Mouse (Mus musculus) left cerebral cortex, adult 18-20 months (tissue): ENCODE results near the gene Efs. TPM values are rescaled to one million over a fixed set of nuclear protein-coding genes. Genes with fewer than 3 reads are reported as not detected.
"Not testable (repeated sequence)": the region's sequence is repeated elsewhere in the genome, so short reads cannot be mapped to it uniquely, and the experiment has no call there.

Experiments used
- DNase-seq, 2 experiments: peaks; one replicate each; pipeline ENCODE4 v3.0.0; 2021 to 2022; ENCODE audit warnings: low spot score in 2 of 2, mixed read lengths in 1 of 2
- total RNA-seq, 2 experiments: library from RNA; stranded (reverse); gene quantifications; 2 replicates each; pipeline ENCODE4 v1.2.3; 2021

Efs gene
- total RNA-seq, 2 experiments from 2014 or later = 8.4 to 8.6 TPM

DNA sequence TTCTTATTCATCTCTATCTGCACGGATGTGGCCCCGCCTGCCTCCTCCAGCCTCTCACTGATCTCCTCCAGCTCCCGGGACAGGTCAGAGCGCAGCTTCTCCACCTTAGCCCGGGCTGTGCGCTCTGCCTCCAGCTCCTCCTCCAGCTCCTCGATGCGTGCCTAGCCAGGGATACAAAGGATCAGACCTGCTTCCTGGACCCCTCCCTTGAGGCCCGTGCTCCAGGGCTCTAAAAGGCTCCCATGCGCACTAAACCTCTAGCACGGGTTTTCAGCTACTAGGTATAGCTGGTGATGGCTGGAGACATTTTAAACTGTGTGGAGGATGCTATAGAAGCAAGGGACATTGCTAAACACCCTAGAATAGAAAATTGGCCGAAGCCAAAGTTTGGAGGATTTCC lies 24.6 kb upstream of the Efs start:
- no peak for DNase-seq

DNA sequence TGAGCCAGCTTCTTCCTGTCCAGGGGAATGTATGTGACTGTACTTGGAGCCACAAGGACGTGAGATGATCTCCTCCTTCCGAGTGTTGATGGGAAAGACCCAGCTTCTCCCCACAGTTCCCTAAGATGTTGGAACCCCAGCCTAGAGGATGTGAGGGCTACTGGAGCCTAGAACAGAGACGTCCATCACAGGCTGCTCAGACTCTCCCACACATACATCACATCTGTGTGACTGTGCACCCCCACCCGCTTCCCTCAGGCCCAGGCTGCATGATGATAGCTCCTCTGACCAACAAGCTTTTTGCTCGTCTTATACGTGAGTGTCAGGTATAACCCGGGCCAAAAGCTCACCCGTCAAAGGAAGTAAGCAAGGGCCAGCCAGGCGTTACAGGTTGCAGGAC lies 22.9 kb upstream of the Efs start:
- DNase-seq = no peak

DNA sequence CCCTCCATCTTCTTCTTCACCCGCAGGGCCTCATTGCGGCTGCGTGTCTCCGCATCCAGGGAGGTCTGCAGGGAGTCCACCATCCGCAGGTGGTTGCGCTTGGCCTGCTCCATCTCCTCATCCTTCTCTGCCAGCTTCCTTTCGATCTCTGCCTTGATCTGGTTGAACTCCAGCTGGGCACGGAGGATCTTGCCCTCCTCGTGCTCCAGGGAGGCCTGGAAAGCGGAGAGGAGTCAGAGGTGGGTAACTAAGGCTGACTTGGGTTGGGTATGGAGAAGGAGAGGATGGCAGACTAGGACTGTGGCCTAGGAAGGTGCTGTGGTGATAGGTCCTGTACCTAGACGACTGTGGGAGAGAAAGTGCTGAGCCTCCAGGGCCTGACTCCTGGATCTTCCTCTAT lies 21.1 kb upstream of the Efs start:
- not testable (repeated sequence) for DNase-seq

DNA sequence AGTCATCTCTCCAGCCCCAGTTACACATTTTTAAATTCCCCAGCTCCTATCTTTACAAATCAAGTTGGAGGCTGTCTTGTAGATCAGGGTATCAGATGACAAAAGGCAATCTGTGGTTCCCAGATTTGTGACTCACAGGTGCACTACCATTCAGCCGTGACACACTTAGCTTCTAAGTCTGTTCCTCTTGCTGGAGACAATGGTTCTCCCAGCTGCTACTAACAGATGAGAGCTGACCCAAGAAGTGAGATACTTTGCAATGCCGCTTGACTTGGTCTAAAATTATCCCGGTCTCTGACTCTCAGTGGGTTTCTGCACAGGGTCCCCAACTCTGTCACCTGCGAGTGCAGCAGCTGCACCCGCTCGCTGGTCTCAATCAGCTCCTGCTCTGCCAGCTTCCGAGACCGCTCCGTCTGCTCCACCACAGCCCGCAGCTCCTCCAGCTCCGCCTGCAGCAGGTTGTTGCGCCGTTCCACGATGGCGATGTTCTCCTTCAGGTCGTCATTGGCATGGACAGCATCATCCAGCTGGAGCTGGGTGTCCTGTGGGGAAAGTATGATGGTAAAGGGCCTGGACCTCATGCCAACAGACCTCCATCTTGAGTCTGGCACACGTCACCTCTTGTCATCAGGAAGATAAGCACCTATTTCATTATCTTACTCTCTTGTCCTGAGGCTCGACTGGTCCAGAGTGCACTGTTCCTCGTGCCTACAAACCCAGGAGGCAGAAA lies 20.2 kb upstream of the Efs start:
- DNase-seq = no peak

DNA sequence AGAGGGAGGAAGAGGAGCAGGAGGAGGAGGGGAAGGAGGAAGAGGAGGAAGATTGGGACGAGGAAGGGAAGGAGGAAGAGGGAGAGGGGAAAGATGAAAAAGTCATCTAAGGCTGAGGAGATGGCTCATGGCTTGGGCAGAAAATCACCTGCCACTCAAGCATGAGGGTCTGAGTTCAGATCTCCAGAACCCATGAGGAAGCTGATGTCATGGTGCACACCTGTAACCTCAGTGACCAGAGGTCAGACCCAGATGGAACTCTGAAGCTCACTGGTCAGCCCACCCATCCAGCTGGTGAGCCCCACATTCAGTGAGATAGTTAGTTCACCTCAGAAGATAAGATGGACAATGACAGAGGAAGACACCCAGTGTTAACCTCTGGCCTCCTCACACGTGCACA lies 19.0 kb upstream of the Efs start:
- no peak for DNase-seq

DNA sequence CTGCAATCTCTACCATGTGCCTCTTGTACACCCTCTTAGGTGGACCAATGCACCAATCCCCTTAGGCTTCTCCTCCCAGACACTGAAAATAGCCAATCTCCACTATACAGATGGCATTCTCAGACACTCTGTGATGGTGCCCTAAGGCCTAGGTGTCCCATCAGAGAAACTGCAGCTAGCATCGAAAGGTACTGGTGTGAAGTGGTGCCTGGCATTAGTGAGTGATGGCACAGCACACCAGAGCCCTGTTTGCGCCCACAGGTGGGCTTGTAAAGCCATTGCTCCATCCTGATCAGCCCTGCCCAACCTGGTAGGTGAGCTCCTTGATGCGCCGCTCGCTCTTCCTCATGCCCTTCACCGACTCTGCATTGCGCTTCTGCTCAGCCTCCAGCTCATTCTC lies 18.0 kb upstream of the Efs start:
- DNase-seq = no peak

DNA sequence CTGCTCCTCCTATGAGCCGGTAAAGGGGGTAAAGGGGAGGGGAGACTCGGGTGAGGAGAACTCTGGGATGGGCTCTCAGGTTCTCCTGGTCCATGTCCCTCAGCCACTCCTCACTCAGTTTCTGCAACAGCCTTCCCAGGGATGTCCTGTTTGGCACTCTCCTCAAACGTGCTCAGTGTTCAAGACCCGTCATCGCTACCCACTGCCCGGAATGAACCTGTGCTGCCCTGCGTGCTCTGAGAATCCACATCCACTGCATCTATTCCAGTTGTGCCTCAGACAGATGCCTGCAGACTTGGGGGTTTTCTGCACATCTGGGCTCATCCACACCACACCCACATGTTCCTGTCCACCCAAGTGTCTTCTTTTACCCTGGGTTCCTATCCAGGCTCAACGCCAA lies 16.6 kb upstream of the Efs start:
- no peak for DNase-seq

DNA sequence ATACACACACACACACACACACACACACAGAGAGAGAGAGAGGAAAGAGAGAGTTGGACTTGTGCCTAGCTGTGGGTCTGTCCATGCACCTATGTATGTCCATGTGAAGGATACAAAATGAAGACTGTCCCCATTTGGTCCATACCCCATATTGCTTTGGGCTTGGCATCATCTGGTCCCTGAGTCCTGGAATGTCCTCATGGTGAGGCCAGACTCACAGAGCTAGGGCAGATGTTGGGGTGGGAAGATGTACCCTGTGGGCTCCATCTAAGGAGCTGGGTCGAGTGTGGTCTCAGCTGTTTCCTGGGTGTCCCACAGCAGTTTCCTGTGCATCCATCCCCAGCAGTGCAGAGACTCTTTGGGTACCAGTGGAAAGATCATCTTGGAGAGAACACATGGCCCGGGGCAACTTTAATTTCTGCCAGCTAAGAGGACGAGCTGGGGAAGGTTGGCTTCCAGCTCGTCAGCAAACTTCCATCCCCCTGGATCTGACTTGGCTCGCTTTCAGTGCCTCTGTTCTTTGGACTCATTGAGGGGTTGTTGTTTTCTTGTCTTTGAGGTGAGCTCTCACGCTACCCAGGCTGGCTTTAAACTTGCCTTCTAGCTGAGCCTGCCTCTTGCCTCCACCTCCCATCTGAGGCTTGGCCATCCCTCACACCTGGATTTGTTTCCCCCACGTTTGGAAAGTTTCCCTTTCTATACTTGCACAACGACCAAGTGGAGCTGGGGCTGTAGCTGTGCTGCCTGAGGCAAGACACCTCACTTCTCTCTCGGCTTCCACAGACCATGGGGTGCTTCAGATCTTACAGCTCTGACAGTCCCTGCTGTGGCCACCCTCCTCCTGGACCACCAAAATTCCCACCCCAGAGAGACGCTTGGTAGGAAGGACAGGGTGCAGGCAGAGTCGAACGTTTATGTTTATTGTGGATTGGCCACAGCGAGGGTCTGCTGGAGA lies 15.4 kb upstream of the Efs start:
- DNase-seq = no peak

DNA sequence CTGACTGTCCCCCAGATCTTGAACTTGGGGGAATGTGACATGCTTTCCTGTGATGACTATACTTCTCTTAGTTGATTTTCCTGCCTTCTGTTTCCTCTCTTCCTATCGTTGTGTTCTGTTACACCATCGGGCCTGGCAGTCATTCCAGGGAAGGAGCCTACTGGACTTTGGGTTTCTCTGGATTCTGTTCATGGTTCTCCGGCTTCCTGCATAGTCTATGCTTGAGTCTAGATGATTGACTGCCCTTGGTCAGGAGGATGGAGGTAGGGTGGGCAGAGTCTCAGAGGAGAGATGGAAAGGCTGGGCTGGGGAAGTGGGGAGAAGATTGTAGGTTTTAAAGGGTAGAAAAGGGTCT lies 14.2 kb upstream of the Efs start:
- DNase-seq = no peak

DNA sequence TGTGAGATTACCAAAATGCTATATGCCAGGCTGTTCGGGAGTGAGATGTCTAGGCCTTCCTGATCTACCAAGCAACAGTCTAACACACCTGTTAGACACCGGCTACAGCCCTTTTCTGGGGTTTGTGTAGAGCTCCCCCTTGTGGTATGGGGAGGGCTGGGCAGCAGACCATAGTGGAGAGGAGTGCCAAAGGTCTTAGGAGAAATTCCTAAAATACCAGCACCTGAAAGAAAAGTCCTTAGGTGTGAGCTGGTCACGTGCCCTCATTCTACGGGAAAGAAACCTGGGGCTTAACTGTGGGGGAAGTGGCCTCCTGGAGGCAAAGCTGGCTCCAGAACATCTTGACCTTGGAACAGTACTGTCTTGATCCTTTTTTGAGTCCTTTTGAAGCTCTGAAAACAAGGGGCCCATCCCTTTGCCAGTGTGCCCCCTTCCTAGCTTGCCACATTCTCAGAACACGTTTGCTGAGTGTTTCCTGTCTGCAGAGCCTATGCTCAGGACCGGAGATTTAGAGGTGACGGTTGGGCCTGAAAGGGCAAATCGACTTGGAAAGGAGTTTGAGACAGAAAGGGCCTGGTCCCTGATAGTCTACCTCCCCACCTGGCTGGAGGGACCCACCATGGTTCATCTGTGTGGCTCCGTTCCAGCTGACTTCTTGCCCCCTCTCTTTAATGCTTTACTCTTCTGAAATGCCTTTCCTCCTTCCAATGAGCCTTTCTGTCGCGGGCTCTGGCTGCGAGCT lies 13.7 kb upstream of the Efs start:
- peak; percentile 34 to 57 for DNase-seq

DNA sequence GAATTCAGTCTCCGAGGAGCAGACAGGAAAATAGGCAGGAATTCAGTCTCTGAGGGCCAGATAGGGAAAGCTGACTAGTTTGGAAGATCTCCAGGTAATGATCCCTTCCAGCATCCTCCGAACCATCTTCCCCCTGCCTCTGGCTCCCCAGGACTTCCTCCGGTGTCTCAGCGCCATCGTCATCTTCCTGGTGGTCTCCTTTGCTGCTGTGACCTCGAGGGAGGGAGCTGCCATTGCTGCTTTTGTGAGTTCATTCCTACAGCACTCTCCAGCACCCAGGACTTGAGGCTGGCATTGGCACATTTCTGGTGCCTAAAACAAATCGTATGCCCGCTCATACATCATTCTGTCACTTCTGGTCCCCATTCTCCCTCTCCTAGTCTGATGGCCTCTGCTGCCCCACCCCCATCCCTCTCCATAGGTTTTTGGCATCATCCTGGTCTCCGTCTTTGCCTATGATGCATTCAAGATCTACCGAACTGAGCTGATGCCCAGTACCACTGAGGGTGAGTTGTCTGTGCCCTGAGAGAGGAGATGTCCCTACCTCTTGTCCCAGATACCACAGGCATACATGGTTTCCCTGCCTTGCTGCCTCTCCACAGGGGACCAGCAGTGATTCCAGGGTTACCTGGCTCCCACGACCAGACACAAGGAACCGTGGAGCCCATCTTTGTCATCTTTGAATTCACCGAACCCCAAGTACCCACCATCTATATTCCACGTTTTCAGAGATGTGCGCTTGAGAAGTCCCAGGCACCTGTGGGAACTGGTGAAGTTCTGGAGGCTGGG lies 12.7 kb upstream of the Efs start:
- no peak for DNase-seq

DNA sequence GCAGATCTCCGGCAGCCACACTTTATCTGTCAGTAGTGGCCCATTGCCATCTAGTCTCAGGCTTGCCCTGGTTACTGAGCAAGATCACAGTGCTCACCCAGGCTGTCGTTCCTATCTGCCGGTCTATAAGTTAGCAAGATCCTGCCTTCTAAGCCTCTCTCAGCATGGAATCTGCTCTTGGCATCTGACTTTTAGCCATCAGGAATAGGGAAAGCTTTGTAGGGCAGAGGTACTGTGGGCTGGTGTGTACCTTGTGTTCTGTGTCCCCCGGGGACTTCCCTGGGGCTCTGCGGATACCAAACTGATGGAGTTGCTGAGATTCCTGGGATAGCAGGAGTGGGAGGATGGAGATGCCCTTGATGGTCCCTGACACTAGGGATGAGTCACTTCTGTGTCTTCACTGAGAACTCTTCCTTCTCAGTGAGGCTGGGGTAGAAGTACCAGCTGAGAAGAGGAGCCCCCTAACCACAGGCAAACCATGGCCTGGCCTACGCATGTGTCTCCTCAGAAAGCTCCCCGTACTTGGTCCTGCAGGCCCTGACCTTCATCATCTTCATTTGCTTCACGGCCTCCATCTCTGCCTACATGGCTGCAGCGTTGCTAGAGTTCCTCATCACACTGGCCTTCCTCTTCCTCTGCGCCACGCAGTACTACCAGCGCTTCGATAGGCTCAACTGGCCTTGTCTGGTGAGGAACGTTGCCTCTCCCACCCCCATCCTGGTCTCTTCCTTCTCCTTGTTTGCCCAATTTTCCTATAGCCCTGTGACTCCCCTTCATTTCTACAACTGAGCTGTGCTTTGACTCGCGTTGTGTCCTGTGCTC lies 11.6 kb upstream of the Efs start:
- no peak for DNase-seq

DNA sequence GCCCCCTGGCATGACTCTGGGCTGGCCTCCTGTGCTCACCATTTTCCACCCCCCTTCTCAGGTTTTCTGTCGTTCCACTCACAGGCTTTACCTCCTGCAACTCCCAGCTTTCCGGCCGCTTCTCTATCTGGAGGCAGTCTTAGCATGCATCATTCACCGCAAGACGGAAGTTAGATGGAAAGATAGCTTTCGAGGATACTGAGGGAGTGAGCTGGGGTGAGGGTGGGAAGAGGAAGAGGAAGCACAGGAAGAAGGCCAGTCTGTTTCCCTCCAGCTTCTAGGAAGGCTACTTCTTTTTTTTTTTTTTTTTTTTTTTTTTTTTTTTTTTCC lies 10.9 kb upstream of the Efs start:
- DNase-seq = no peak

DNA sequence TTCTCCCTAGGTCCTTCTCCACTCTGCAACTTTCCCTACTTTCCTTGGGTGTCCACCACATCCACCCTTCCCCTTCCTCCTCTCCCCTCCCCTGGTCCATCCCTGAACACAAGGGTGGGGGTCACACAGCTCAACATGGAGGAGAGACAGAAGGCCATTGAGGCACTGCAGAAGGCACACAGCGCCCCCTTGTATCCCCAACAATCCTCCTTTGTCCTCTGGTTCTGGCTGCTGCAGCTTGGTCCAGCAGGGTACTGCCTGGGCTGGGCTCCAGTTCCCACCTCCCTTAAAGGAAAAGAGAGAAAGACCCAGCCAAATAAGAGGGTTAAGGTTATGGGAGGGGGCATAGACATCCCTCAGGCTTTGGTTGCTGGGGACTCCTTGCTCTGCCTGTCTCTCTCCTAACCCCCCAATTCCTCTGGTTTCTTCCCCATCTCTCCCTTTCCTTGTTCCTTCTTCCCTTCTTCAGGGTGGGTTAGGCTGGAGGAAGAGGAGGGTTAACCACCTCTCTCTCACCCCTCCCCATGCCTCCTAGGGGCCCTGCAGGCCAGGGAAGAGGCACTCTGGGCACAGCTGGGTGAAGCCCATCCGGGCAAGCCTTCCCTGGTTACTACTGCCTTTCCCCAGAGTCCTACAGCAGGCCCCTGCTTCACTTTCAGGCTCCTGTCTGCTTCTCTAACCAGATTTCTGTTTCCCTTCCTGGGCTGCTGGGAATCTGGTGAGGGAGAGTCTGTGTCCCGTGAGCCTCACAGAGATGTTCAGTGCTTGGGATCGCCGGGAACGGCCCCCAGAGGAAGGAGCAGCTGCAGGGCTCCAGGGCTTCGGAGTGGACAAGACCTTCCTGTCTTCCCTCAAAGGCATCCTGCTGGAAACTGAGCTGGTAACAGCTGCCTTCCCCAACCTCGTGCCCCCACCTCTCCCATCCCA lies 10.2 kb upstream of the Efs start, which contains the start of gene Cmtm5:
Gene Cmtm5, plus strand, starts transcription at position 358 of the 927 bp plus-strand sequence.
- DNase-seq = peak; percentile 50 to 52

DNA sequence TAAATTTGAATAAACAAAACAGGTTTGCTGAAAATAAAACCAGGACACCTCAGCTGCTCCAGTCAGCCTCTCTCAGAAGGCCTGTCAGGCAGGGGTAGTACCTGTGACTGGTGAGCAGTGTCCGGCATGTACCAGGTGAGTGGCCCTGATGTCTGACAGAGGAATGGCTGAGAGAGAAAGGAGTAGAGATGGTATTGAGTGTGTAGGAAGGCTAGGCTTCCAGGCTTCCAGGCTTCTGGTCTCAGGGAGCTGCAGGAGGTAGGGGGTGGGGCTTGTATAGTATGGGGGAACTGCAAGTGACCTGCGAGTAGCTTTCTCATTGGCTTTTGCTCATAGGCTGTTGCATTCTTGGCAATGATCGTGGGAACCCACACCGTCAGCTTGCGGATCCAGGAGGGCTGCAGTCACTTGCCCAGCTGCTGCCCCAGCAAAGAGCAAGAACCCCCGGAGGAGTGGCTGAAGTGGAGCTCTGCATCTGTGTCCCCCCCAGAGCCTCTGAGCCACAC lies 6.8 kb upstream of the Efs start, which contains the start of gene Il25:
Gene Il25, plus strand, starts transcription at position 51 of the 506 bp plus-strand sequence.
- no peak for DNase-seq

DNA sequence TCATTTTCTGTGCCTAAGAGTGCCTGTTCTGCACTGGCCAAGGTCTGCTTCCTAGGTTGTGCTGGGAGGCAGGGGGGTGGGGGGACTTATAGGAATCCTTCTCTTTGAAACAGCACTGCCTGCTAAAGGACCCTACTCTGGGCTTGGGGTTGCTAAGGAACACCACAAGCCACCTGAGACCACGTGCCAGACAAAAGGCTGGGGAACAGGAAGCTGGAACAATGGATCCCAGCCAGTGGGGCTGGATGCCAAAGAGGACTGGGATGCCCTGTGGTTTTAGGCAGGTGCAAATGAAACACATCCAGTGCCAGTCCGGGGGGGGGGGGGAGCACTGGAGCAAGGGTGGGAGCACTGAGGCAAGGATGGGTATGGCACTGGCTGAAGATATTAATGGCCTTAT lies 4.5 kb upstream of the Efs start:
- no peak for DNase-seq

DNA sequence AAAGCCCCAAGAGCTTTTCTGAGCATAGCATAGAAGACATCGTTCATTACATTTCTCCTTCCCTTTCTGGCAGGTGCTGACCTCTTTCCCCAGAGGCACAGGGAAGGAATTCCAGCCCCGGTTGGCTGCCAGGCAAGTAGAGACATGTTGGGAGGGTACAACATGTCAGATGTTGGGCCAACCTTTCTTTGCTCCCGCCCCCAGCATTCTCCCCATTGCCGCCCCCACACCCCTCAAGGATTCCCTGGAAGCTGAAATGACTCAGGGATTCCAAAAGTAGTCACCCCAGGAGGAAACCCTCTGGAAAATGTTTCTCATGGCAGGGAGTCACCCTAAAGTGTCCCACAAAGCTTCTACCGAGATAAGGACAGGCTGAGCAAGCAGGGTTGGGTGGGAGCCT lies 3.9 kb upstream of the Efs start:
- DNase-seq = no peak

DNA sequence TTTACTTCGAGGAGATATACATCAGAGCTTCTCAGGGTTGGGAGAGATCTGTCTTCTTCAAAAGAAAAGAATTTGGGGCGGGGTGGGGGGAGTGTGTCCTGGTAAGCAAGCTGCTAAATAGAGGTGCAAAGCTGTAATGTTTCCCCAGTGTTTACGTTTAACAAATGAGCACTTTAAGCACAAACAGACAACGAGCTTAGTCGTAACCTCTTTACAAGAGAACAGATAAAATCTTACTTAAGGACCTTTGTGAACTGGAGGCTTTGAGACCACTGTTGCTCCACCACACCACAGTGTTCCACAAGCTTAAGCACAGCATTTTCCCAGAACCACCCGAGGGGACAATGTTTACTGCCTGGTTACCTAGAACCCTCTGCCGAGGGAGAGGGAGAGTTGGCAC lies 1.4 kb upstream of the Efs start:
- no peak for DNase-seq
